Mouse (Mus musculus) intestine, embryonic 15.5 days (tissue): ENCODE results near the gene Amy2a1. TPM values are rescaled to one million over a fixed set of nuclear protein-coding genes. Genes with fewer than 3 reads are reported as not detected.
"Not testable (repeated sequence)": the region's sequence is repeated elsewhere in the genome, so short reads cannot be mapped to it uniquely, and the experiment has no call there.

Source experiments
- ATAC-seq: fragments of 200-750 bp; cut with Nextera tagmentation; 2 replicates; pipeline ENCODE4 v1.8.0; 2017; ENCODE audit warnings: moderate TSS enrichment, moderate library complexity
- H3K27ac ChIP-seq: fragments of 300-500 bp; sonication (generic); 2 replicates; pipeline ENCODE4 v1.5.1; 2015; ENCODE audit warnings: mild to moderate bottlenecking, inconsistent platforms
- H3K27me3 ChIP-seq: fragments of 300-500 bp; sonication (generic); replicated peaks from 2 replicates; pipeline ENCODE4 v1.6.1; 2015; ENCODE audit warnings: inconsistent platforms
- H3K36me3 ChIP-seq: fragments of 300-500 bp; sonication (generic); 2 replicates; pipeline ENCODE4 v1.6.1; 2015; ENCODE audit warnings: inconsistent platforms
- H3K4me1 ChIP-seq: fragments of 300-500 bp; sonication (generic); replicated peaks from 2 replicates; pipeline ENCODE4 v1.6.1; 2015; ENCODE audit warnings: inconsistent platforms
- H3K4me2 ChIP-seq: fragments of 300-500 bp; sonication (generic); replicated peaks from 2 replicates; pipeline ENCODE4 v1.6.1; 2015; ENCODE audit warnings: mild to moderate bottlenecking, inconsistent platforms
- H3K4me3 ChIP-seq: fragments of 300-500 bp; sonication (generic); replicated peaks from 2 replicates; pipeline ENCODE4 v1.5.1; 2015; ENCODE audit warnings: inconsistent platforms
- H3K9ac ChIP-seq: fragments of 300-500 bp; sonication (generic); 2 replicates; pipeline ENCODE4 v1.6.1; 2015; ENCODE audit warnings: inconsistent platforms
- H3K9me3 ChIP-seq: fragments of 300-500 bp; sonication (generic); 2 replicates; pipeline ENCODE4 v1.6.1; 2016; ENCODE audit warnings: inconsistent platforms
- WGBS: fragments of 180-500 bp; shearing (Covaris S2); methylation state at CpG from one replicate; pipeline ENCODE4 v1.1.7; 2015; 5-methylcytosine and 5-hydroxymethylcytosine counted together
- polyA plus RNA-seq: library from polyadenylated mRNA; unstranded; fragments of >200 nt; fragmentation: Nextera tagmentation; extraction: Ambion mirVana; gene quantifications from 2 replicates; pipeline ENCODE4 v1.2.1, GENCODE M21; 2015

The Amy2a1 gene
- 1,297 and 3,563 TPM in 2 replicates for polyA plus RNA-seq

DNA sequence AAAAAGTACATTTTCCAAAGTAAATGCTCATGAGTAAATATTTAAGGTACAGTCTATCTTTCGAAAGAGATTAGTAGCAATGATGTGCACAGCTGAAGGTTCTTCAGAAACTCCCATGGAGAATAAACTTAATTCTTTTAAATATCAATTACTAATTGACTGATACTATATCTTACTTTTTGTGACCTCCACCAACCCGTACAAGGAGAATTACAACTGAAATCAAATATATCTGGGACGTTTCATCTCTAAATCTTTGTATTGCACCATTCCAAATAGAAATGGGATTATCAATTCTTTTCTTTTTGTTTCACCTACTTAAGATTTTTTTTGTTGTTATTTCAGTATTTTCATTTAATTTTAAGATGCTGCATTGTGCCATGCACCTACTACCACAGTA is at the start of gene Amy2a1:
TSS of gene Amy2a1 (minus strand) at position 101 of the 400 bp plus-strand sequence.
- H3K9me3 ChIP-seq, H3K4me1 ChIP-seq, H3K36me3 ChIP-seq, H3K9ac ChIP-seq, H3K27ac ChIP-seq, H3K27me3 ChIP-seq, ATAC-seq, H3K4me3 ChIP-seq, H3K4me2 ChIP-seq: not testable (repeated sequence)
- WGBS: 82% methylated on average over 3 of the region's 3 CpGs

- ATAC-seq: no peak
- 77% methylated on average over 4 of the region's 4 CpGs for WGBS
- Histone ChIP-seq H3K4me1 (no peaks in the 10 kb centered on the region), H3K4me2 (no peak overlapping the region), H3K36me3 (no peaks in the 10 kb centered on the region), H3K27me3 (no peaks in the 10 kb centered on the region), H3K9ac (no peak overlapping the region), H3K27ac (no peak overlapping the region), H3K4me3 (no peak overlapping the region), H3K9me3 (no peaks in the 10 kb centered on the region)
Observed at GRCm38 (mm10) chr3:113574578-113574977, 42.4 kb upstream of the Amy2a1 start.

DNA sequence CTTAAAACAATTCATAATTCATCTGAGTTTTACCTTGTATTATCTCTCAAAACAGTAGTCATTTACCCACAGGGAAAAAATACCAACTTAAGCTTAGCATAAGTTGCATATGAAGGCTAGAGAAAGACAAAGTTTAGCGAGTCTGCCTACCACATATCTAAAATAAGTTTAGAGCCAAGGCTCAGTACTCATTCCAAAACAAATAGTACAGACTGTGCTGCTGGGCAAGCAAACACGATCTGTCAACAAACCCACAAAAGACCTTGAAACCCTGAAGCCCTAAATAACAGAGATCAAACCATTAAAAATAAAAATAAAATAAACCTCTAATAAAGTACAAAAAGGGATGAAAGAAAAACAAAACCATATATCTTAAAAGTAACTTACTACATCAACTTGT is 41.9 kb upstream of the Amy2a1 start:
- Histone ChIP-seq H3K9me3 (no peaks in the 10 kb centered on the region), H3K4me3 (no peak overlapping the region), H3K36me3 (no peaks in the 10 kb centered on the region), H3K27ac (no peak overlapping the region), H3K9ac (no peak overlapping the region), H3K4me2 (no peak overlapping the region), H3K27me3 (no peaks in the 10 kb centered on the region), H3K4me1 (no peaks in the 10 kb centered on the region)
- 52% methylated on average over 2 of the region's 2 CpGs for WGBS
- peak; percentile 59; the same call in 1 of the 2 replicates for ATAC-seq

GRCm38 (mm10) chr3:113572158-113572557 is 39.9 kb upstream of the Amy2a1 start:
- no peak for ATAC-seq
- H3K4me2 ChIP-seq: no peak overlapping the region
- 55% methylated on average over 3 of the region's 3 CpGs for WGBS
- no peaks in the 10 kb centered on the region for H3K9me3 ChIP-seq
- H3K9ac ChIP-seq: no peak overlapping the region
- no peaks in the 10 kb centered on the region for H3K27me3 ChIP-seq
- H3K27ac ChIP-seq: no peak overlapping the region
- no peaks in the 10 kb centered on the region for H3K36me3 ChIP-seq
- H3K4me3 ChIP-seq: no peak overlapping the region
- H3K4me1 ChIP-seq: no peaks in the 10 kb centered on the region

DNA sequence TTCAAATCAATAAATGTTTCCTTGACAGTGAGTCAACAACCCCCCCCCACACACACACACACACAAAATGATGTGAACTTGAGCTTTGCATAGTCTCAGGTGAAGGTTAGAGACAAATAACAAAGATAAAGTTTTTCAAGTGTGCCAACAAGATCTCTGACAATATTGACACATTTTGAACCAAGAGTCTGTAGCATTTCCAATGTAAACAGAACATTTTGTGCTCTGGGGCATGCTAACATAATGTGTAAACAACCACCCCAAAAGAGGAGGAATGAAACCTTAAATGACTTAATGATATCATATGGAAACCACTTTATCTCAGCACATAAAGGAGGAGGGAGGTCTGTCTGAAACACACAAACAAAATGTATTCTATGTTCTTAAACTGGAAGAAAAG is 7.5 kb upstream of the Amy2a1 start:
- no peak overlapping the region for H3K4me2 ChIP-seq
- no peak overlapping the region for H3K27ac ChIP-seq
- ATAC-seq: peak; percentile 61; the same call in 1 of the 2 replicates
- H3K4me3 ChIP-seq: no peak overlapping the region
- H3K27me3 ChIP-seq: no peaks in the 10 kb centered on the region
- H3K4me1 ChIP-seq: no peaks in the 10 kb centered on the region
- H3K36me3 ChIP-seq: no peaks in the 10 kb centered on the region
- no peaks in the 10 kb centered on the region for H3K9me3 ChIP-seq
- H3K9ac ChIP-seq: no peak overlapping the region

Other genes with a start within 250 kb of the Amy2a1 start
- gene Amy2a4, start 241.0 kb downstream of the Amy2a1 start, polyA plus RNA-seq: 275 and 706 TPM in 2 replicates
- gene Amy2a3, start 208.4 kb downstream of the Amy2a1 start, polyA plus RNA-seq: 275 and 706 TPM in 2 replicates
- 275 and 706 TPM in 2 replicates for gene Amy2a2, start 175.8 kb downstream of the Amy2a1 start, polyA plus RNA-seq
- 2.2 and 2.7 TPM in 2 replicates for gene Amy1, start 74.3 kb upstream of the Amy2a1 start, polyA plus RNA-seq
- gene Rnpc3, start 97.7 kb upstream of the Amy2a1 start, polyA plus RNA-seq: 27.9 and 33.8 TPM in 2 replicates